Mouse (Mus musculus): ENCODE measurements around the gene Cables2. TPM values are rescaled to one million over a fixed set of nuclear protein-coding genes. Genes with fewer than 3 reads are reported as not detected.
A peak's percentile ranks its signal among the peaks of the same experiment; 100 is the strongest.
"Not testable (repeated sequence)": the region's sequence is repeated elsewhere in the genome, so short reads cannot be mapped to it uniquely, and the experiment has no call there.

Gene Cables2
- polyA plus RNA-seq, 1 experiment from 2014 or later, result 9.2 TPM

- not testable (repeated sequence) for H3K9me3 ChIP-seq; H3K27ac ChIP-seq; DNase-seq (ENCODE audit: extremely low spot score, low spot score); H3K27me3 ChIP-seq (ENCODE audit: poor library complexity, severe bottlenecking); H3K4me3 ChIP-seq
- 82% methylated on average over 10 of the region's 10 CpGs for WGBS
- peaks cover 65% of the 10 kb centered on the region for H3K36me3 ChIP-seq (replicated peaks)
- peaks cover 26% of the 10 kb centered on the region for H3K4me1 ChIP-seq
Observed at GRCm38 (mm10) chr2:180258951-180259484, 14.3 kb downstream of the Cables2 start.

DNA sequence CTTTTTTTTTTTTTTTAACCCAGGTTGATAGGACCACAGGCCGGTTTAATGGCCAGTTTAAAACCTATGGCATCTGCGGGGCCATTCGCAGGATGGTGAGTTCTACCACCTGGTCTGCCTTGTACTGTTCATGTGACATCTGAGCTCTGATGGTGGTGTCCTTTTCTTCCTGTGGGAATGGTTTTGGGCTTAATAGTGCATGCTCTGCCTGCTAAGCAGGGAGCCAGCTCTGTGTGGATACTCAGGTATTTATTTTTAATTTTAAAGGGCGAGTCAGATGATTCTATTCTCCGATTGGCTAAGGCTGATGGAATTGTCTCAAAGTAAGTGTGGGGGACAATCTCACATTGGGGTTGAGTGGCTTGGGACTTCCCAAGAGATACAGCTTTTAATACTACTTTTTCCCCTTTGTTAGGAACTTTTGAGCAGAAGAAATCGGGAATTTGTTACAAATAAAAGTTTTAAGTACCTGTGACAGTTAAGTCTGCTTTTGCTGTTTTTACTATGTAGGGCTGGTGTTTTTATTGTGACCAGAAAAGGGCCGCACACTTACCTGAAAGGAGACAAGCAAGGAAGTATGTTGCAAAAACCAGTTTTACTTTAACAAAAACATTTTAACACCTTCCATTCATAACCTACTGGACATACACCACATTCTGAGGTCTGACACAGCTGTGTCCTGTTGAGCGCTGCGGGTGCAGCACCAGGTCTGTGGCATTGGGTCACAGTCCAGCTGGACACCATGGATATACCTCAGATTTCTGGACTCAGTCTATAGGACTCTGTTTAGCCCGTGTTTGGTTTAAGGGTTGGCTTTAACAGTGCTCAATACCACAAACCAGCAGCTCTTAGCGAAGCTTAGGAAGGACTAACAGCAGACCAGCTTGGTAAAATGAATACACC is 15.1 kb downstream of the Cables2 start:
- Histone ChIP-seq H3K27me3 (ENCODE audit: poor library complexity, severe bottlenecking) (no peaks in the 10 kb centered on the region), H3K27ac (peak overlapping the region; percentile 94), H3K9me3 (no peaks in the 10 kb centered on the region), H3K4me3 (peak overlapping the region; percentile 91), H3K36me3 (replicated peaks) (peaks cover 57% of the 10 kb centered on the region), H3K4me1 (peaks cover 26% of the 10 kb centered on the region)
- WGBS, result 55% methylated on average over 11 of the region's 11 CpGs
- no peak for DNase-seq (ENCODE audit: extremely low spot score, low spot score)

GRCm38 (mm10) chr2:180257001-180257521 is 16.2 kb downstream of the Cables2 start, which contains the start of gene Rps21:
Gene Rps21, plus strand, starts transcription at chr2:180257377.
- Histone ChIP-seq H3K4me3 (peak within 1 kb of the TSS; percentile 91), H3K9me3 (no peaks in the 10 kb centered on the region), H3K36me3 (replicated peaks) (peaks cover 46% of the 10 kb centered on the region), H3K4me1 (peaks cover 26% of the 10 kb centered on the region), H3K27me3 (ENCODE audit: poor library complexity, severe bottlenecking) (no peaks in the 10 kb centered on the region), H3K27ac (peak within 1 kb of the TSS; percentile 94)
- under 1% methylated on average over 38 of the region's 38 CpGs for WGBS
- peak; percentile 98 for DNase-seq (ENCODE audit: extremely low spot score, low spot score)

DNA sequence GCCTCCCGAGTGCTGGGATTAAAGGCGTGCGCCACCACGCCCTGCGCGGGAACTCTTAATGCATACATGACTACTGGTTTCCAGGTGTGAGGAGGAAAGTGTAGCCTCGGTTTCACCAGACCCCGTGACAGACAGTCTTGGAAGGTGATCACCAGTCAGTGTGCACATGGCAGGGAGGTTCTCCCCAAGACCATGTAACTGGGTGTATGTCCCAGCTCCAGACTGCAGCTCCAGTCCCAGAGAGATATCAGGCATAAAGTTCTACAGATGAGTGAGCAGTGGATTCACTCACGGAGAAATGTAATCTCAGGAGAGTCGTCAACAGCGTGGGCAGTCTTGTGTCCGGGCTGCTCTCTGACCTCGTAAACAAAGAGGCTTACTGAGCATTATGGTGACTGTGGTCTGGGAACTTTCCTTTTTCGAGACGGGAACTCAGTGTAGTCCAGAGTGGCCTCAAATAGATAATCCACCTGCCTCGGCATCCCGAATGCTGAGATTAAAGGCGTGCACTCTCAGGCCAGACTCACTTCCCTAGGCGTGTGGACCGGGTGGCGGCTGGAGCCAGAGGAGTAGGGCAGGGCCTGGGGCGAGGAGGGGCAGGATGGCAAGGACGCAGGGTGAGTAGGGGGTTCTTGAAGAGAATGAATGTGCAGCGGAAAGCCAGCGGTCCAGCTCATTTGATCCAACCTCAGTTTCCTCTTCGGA is 16.8 kb downstream of the Cables2 start:
- peaks cover 32% of the 10 kb centered on the region for H3K4me1 ChIP-seq
- H3K9me3 ChIP-seq, result no peaks in the 10 kb centered on the region
- no peak for DNase-seq (ENCODE audit: extremely low spot score, low spot score)
- WGBS, result 26% methylated on average over 26 of the region's 26 CpGs
- peaks cover 40% of the 10 kb centered on the region for H3K36me3 ChIP-seq (replicated peaks)
- peak overlapping the region; percentile 91 for H3K4me3 ChIP-seq
- no peaks in the 10 kb centered on the region for H3K27me3 ChIP-seq (ENCODE audit: poor library complexity, severe bottlenecking)
- H3K27ac ChIP-seq, result peak overlapping the region; percentile 94

- no peaks in the 10 kb centered on the region for H3K27me3 ChIP-seq (ENCODE audit: poor library complexity, severe bottlenecking)
- H3K4me1 ChIP-seq, result peaks cover 38% of the 10 kb centered on the region
- H3K27ac ChIP-seq, result peak overlapping the region; percentile 94
- H3K36me3 ChIP-seq (replicated peaks), result peaks cover 32% of the 10 kb centered on the region
- H3K4me3 ChIP-seq, result peak overlapping the region; percentile 91
- no peaks in the 10 kb centered on the region for H3K9me3 ChIP-seq
- no peak for DNase-seq (ENCODE audit: extremely low spot score, low spot score)
- WGBS, result 94% methylated on average over 9 of the region's 9 CpGs
Observed at GRCm38 (mm10) chr2:180255701-180256100, 17.6 kb downstream of the Cables2 start.

- H3K4me1 ChIP-seq, result peaks cover 39% of the 10 kb centered on the region
- H3K4me3 ChIP-seq, result no peak overlapping the region
- H3K27ac ChIP-seq, result no peak overlapping the region
- H3K36me3 ChIP-seq (replicated peaks), result peaks cover 21% of the 10 kb centered on the region
- no peaks in the 10 kb centered on the region for H3K9me3 ChIP-seq
- WGBS, result 91% methylated on average over 5 of the region's 5 CpGs
- no peaks in the 10 kb centered on the region for H3K27me3 ChIP-seq (ENCODE audit: poor library complexity, severe bottlenecking)
- DNase-seq (ENCODE audit: extremely low spot score, low spot score), result no peak
Observed at GRCm38 (mm10) chr2:180254436-180255209, 18.7 kb downstream of the Cables2 start.

- DNase-seq (ENCODE audit: extremely low spot score, low spot score), result no peak
- Histone ChIP-seq H3K4me1 (peaks cover 29% of the 10 kb centered on the region), H3K27me3 (ENCODE audit: poor library complexity, severe bottlenecking) (no peaks in the 10 kb centered on the region), H3K9me3 (no peaks in the 10 kb centered on the region), H3K36me3 (replicated peaks) (no peaks in the 10 kb centered on the region), H3K4me3 (no peak overlapping the region), H3K27ac (no peak overlapping the region)
- WGBS, result 38% methylated on average over 3 of the region's 3 CpGs
Observed at GRCm38 (mm10) chr2:180251838-180252237, 21.5 kb downstream of the Cables2 start.

- H3K27ac ChIP-seq, result peak overlapping the region; percentile 56
- DNase-seq (ENCODE audit: extremely low spot score, low spot score), result peak; percentile 80
- no peak overlapping the region for H3K4me3 ChIP-seq
- H3K9me3 ChIP-seq, result no peaks in the 10 kb centered on the region
- H3K36me3 ChIP-seq (replicated peaks), result no peaks in the 10 kb centered on the region
- 32% methylated on average over 11 of the region's 11 CpGs for WGBS
- H3K27me3 ChIP-seq (ENCODE audit: poor library complexity, severe bottlenecking), result no peaks in the 10 kb centered on the region
- peaks cover 23% of the 10 kb centered on the region for H3K4me1 ChIP-seq
Observed at GRCm38 (mm10) chr2:180250930-180251611, 22.2 kb downstream of the Cables2 start.

- no peak for DNase-seq (ENCODE audit: extremely low spot score, low spot score)
- 62% methylated on average over 9 of the region's 9 CpGs for WGBS
- no peaks in the 10 kb centered on the region for H3K36me3 ChIP-seq (replicated peaks)
Observed at GRCm38 (mm10) chr2:180248947-180249660, 24.2 kb downstream of the Cables2 start.

GRCm38 (mm10) chr2:180247916-180248315 is 25.4 kb downstream of the Cables2 start:
- H3K9me3 ChIP-seq, result no peaks in the 10 kb centered on the region
- H3K27ac ChIP-seq, result no peak overlapping the region
- no peaks in the 10 kb centered on the region for H3K27me3 ChIP-seq (ENCODE audit: poor library complexity, severe bottlenecking)
- H3K4me3 ChIP-seq, result no peak overlapping the region
- 93% methylated on average over 5 of the region's 5 CpGs for WGBS
- no peak for DNase-seq (ENCODE audit: extremely low spot score, low spot score)
- no peaks in the 10 kb centered on the region for H3K36me3 ChIP-seq (replicated peaks)
- H3K4me1 ChIP-seq, result peaks cover 18% of the 10 kb centered on the region

More at GRCm38 (mm10) chr2:180248947-180249660, 24.2 kb downstream of the Cables2 start:
- Histone ChIP-seq H3K4me1 (peaks cover 18% of the 10 kb centered on the region), H3K27me3 (ENCODE audit: poor library complexity, severe bottlenecking) (no peaks in the 10 kb centered on the region), H3K9me3 (no peaks in the 10 kb centered on the region), H3K27ac (no peak overlapping the region), H3K4me3 (no peak overlapping the region)

DNA sequence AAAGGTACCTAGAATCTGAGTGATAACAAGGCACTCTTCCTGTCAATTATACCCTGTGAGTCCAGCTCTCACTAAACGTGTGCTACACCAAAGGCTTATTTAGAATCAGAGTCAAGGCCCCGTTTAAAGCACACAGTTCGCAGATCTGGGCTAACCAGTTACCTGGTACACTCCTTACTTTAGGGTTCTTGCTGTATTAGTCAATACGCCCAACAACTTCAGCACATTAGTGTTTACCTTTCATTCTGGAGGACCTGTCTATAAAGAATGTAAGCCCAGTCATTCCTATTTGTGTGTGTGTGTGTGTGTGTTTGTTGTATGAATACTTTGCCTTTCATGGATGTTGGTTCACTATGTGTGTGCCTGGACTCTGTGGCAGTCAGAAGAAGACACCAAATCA is 30.2 kb downstream of the Cables2 start:
- Histone ChIP-seq H3K9me3 (no peaks in the 10 kb centered on the region), H3K27me3 (ENCODE audit: poor library complexity, severe bottlenecking) (no peaks in the 10 kb centered on the region), H3K36me3 (replicated peaks) (no peaks in the 10 kb centered on the region), H3K27ac (no peak overlapping the region), H3K4me1 (no peaks in the 10 kb centered on the region), H3K4me3 (no peak overlapping the region)
- 94% methylated on average over 4 of the region's 4 CpGs for WGBS
- no peak for DNase-seq (ENCODE audit: extremely low spot score, low spot score)
